Mouse (Mus musculus): ENCODE data around the gene Trappc3. TPM values are rescaled to one million over a fixed set of nuclear protein-coding genes. Genes with fewer than 3 reads are reported as not detected.

Gene Trappc3
- total RNA-seq, 2 experiments from 2014 or later: 45.6 to 49.3 TPM

Other genes starting within 250 kb of the Trappc3 start
- 1 to 10 TPM in 1 of 2 experiments, under 1 TPM in 1; 0.67 to 2.1 TPM for gene Csf3r, start 237.8 kb upstream of the Trappc3 start, total RNA-seq (2021)
- 10 to 100 TPM; 65.6 to 66.3 TPM for gene Mrps15, start 215.4 kb upstream of the Trappc3 start, total RNA-seq (2021)
- 1 to 10 TPM; 1.8 to 2.4 TPM for gene Oscp1, start 203.8 kb upstream of the Trappc3 start, total RNA-seq (2021)
- gene Lsm10, start 165.7 kb upstream of the Trappc3 start, total RNA-seq (2021): 10 to 100 TPM in 1 of 2 experiments, 1 to 10 TPM in 1; 9.2 to 12.8 TPM
- gene Stk40, start 158.4 kb upstream of the Trappc3 start, total RNA-seq (2021): 10 to 100 TPM; 28.0 to 29.5 TPM
- 10 to 100 TPM; 23.3 to 24.9 TPM for gene Eva1b, start 114.6 kb upstream of the Trappc3 start, total RNA-seq (2021)
- gene Sh3d21, start 98.8 kb upstream of the Trappc3 start, total RNA-seq (2021): 1 to 10 TPM; 3.0 to 3.1 TPM
- 100 to 1,000 TPM; 130 to 144 TPM for gene Thrap3, start 59.6 kb upstream of the Trappc3 start, total RNA-seq (2021)
- gene Map7d1, start 6.0 kb upstream of the Trappc3 start, total RNA-seq (2021): 100 to 1,000 TPM; 242 to 246 TPM
- under 1 TPM; 0.79 to 0.85 TPM for gene Col8a2, start 24.5 kb downstream of the Trappc3 start, total RNA-seq (2021)
- gene Adprhl2, start 59.4 kb downstream of the Trappc3 start, total RNA-seq (2021): 10 to 100 TPM; 13.4 to 13.6 TPM
- gene Tekt2, start 63.4 kb downstream of the Trappc3 start, total RNA-seq (2021): under 1 TPM; 0.74 to 0.98 TPM
- 10 to 100 TPM; 14.5 to 15.0 TPM for gene Ago3, start 167.2 kb downstream of the Trappc3 start, total RNA-seq (2021)
- 10 to 100 TPM; 15.0 to 15.6 TPM for gene Ago1, start 206.3 kb downstream of the Trappc3 start, total RNA-seq (2021)

Data from heart, postnatal 14 days (tissue).